ENCODE assay signal across 9 mouse cellular contexts in genomic region chr2:151037292-151037691, GRCm38 (mm10). TPM values are rescaled to one million over a fixed set of nuclear protein-coding genes. Genes with fewer than 3 reads are reported as not detected.
DNase-seq lines count a peak whose midpoint lies in the region; ATAC-seq and TF ChIP-seq lines count a peak whose summit lies in the region.
"Had no signal": no experiment of that assay in that cellular context is flagged by ENCODE, and none has a peak within 500 bp of the region (broad histone marks: within the 10 kb centered on the region; RNA-seq: fewer than 3 reads in every experiment).

No protein-coding gene starts in this region.

- H3K9me3 ChIP-seq in forebrain, embryonic 13.5 days (replicated peaks), result no peaks in the 10 kb centered on the region
- no peaks in the 10 kb centered on the region for H3K9me3 ChIP-seq in forebrain, embryonic 11.5 days (ENCODE audit: control insufficient read depth, low read length)
- no peaks in the 10 kb centered on the region for H3K9me3 ChIP-seq in lung, embryonic 15.5 days
- no peaks in the 10 kb centered on the region for H3K9me3 ChIP-seq in limb, embryonic 13.5 days

- H3K27ac ChIP-seq in forebrain, embryonic 13.5 days, result no peak overlapping the region
- H3K27ac ChIP-seq in forebrain, embryonic 11.5 days (ENCODE audit: low read depth, low read length), result no peak overlapping the region
- H3K27ac ChIP-seq in lung, embryonic 15.5 days, result no peak overlapping the region
- H3K27ac ChIP-seq in limb, embryonic 13.5 days, result no peak overlapping the region

- no peaks in the 10 kb centered on the region for H3K36me3 ChIP-seq in forebrain, embryonic 13.5 days (ENCODE audit: poor library complexity, severe bottlenecking)
- H3K36me3 ChIP-seq in forebrain, embryonic 11.5 days (ENCODE audit: control insufficient read depth, insufficient read depth, low read length), result no peaks in the 10 kb centered on the region
- H3K36me3 ChIP-seq in lung, embryonic 15.5 days, result no peaks in the 10 kb centered on the region
- peaks cover 13% of the 10 kb centered on the region; the same call in 1 of the 2 replicates for H3K36me3 ChIP-seq in limb, embryonic 13.5 days
- H3K36me3 ChIP-seq in myocyte (ENCODE audit: control insufficient read depth, insufficient read depth), result no peaks in the 10 kb centered on the region

- WGBS in forebrain, embryonic 13.5 days, result 92% methylated on average over 1 of the region's 1 CpGs
- WGBS in forebrain, embryonic 11.5 days, result 94% methylated on average over 1 of the region's 1 CpGs
- WGBS in lung, embryonic 15.5 days, result 97% methylated on average over 1 of the region's 1 CpGs
- WGBS in limb, embryonic 13.5 days, result 90% methylated on average over 1 of the region's 1 CpGs

- peaks cover 53% of the 10 kb centered on the region for H3K79me2 ChIP-seq in myocyte (ENCODE audit: control insufficient read depth, insufficient read depth)

- H3K9ac ChIP-seq in forebrain, embryonic 13.5 days, result no peak overlapping the region; the same call in 1 of the 2 replicates
- no peak overlapping the region for H3K9ac ChIP-seq in forebrain, embryonic 11.5 days (ENCODE audit: low read length)
- no peak overlapping the region for H3K9ac ChIP-seq in lung, embryonic 15.5 days
- H3K9ac ChIP-seq in limb, embryonic 13.5 days, result peak overlapping the region; percentile 99; the same call in 1 of the 2 replicates

- ATAC-seq in forebrain, embryonic 13.5 days, result no peak
- no peak for ATAC-seq in forebrain, embryonic 11.5 days (replicated peaks; ENCODE audit: low FRiP score)
- no peak for ATAC-seq in lung, embryonic 15.5 days (ENCODE audit: borderline replicate concordance, extremely low read depth, low FRiP score, low TSS enrichment)
- no peak for ATAC-seq in limb, embryonic 13.5 days (ENCODE audit: low FRiP score, low read depth)

- H3K27me3 ChIP-seq in forebrain, embryonic 13.5 days, result no peaks in the 10 kb centered on the region
- H3K27me3 ChIP-seq in forebrain, embryonic 11.5 days (ENCODE audit: control insufficient read depth, insufficient read depth, low read length), result no peaks in the 10 kb centered on the region
- no peaks in the 10 kb centered on the region for H3K27me3 ChIP-seq in lung, embryonic 15.5 days
- no peaks in the 10 kb centered on the region for H3K27me3 ChIP-seq in limb, embryonic 13.5 days
- no peaks in the 10 kb centered on the region for H3K27me3 ChIP-seq in myocyte (ENCODE audit: control insufficient read depth, insufficient read depth, insufficient read length)

- H3K4me1 ChIP-seq in forebrain, embryonic 13.5 days, result peaks cover 16% of the 10 kb centered on the region
- peaks cover 6% of the 10 kb centered on the region; the same call in 1 of the 2 replicates for H3K4me1 ChIP-seq in forebrain, embryonic 11.5 days (replicated peaks; ENCODE audit: control insufficient read depth, insufficient read depth, low read length)
- H3K4me1 ChIP-seq in lung, embryonic 15.5 days, result peaks cover 16% of the 10 kb centered on the region; the same call in 1 of the 2 replicates
- H3K4me1 ChIP-seq in limb, embryonic 13.5 days, result peaks cover 13% of the 10 kb centered on the region

- no peak overlapping the region for H3ac ChIP-seq in myocyte (ENCODE audit: control insufficient read depth, insufficient read length)

- TF ChIP-seq POLR2A in myocyte (IDR thresholded peaks at IDR 0.05; ENCODE audit: insufficient read length, low read depth), result no peak

- DNase-seq in forebrain, embryonic 11.5 days (ENCODE audit: low spot score), result no peak
- DNase-seq in lung, postnatal 14 days, result no peak
- no peak for DNase-seq in layer of hippocampus, adult 9-10 months (ENCODE audit: low spot score)
- no peak for DNase-seq in left cerebral cortex, adult 11 months (ENCODE audit: low spot score)
- DNase-seq: kidney, postnatal 10 days had no signal

- H3K4me2 ChIP-seq in forebrain, embryonic 13.5 days, result 0 out of 2 replicates have a peak overlapping the region, but pooled peaks have one; percentile 77
- H3K4me2 ChIP-seq in forebrain, embryonic 11.5 days (ENCODE audit: low read depth, low read length, severe bottlenecking), result no peak overlapping the region
- H3K4me2 ChIP-seq in lung, embryonic 15.5 days, result peak overlapping the region; percentile 77; the same call in 1 of the 2 replicates
- peak overlapping the region; percentile 76 for H3K4me2 ChIP-seq in limb, embryonic 13.5 days (replicated peaks)
- H3K4me2 ChIP-seq in myocyte (ENCODE audit: low read depth), result no peak overlapping the region

- H3K4me3 ChIP-seq in forebrain, embryonic 13.5 days, result no peak overlapping the region
- H3K4me3 ChIP-seq in forebrain, embryonic 11.5 days (ENCODE audit: low read depth, low read length), result no peak overlapping the region
- H3K4me3 ChIP-seq in lung, embryonic 15.5 days, result no peak overlapping the region
- H3K4me3 ChIP-seq in limb, embryonic 13.5 days, result no peak overlapping the region
- peak overlapping the region; percentile 65 for H3K4me3 ChIP-seq in myocyte

TF ChIP-seq in myocyte, 11 proteins besides CTCF, POLR2A, EP300 and RAD21:
- TF ChIP-seq CEBPB (IDR thresholded peaks at IDR 0.05; ENCODE audit: insufficient read depth, poor library complexity, severe bottlenecking) (no peak), REST (IDR thresholded peaks at IDR 0.05; ENCODE audit: insufficient read depth, insufficient read length) (no peak), MYOG (IDR thresholded peaks at IDR 0.05; ENCODE audit: control insufficient read depth in 1 of 3, insufficient read depth in 1 of 3, insufficient read length in 2 of 3, low read depth in 2 of 3) (no peak), SRF (IDR thresholded peaks at IDR 0.05; ENCODE audit: control insufficient read depth, insufficient read length, low read depth) (no peak), E2F4 (IDR thresholded peaks at IDR 0.05; ENCODE audit: insufficient read depth) (no peak), USF1 (IDR thresholded peaks at IDR 0.05; ENCODE audit: low read depth) (no peak), MAX (IDR thresholded peaks at IDR 0.05; ENCODE audit: low read depth) (no peak), POLR2AphosphoS2 (IDR thresholded peaks at IDR 0.05; ENCODE audit: insufficient read length, low read depth) (no peak), TCF12 (IDR thresholded peaks at IDR 0.05; ENCODE audit: insufficient read depth, poor library complexity, severe bottlenecking) (no peak)

RNA-seq across cellular contexts. Expression of gene Ninl, which starts 1.9 kb away (rescaled TPM):
- 16.3 and 20.6 TPM in 2 replicates for polyA plus RNA-seq in forebrain, embryonic 13.5 days (2015; fragmentation: Nextera tagmentation; extraction: Ambion mirVana)
- polyA plus RNA-seq in forebrain, embryonic 11.5 days (2014; fragmentation: Nextera tagmentation; extraction: Ambion mirVana), result 26.7 and 28.7 TPM in 2 replicates
- polyA plus RNA-seq in lung, embryonic 15.5 days (2015; fragmentation: Nextera tagmentation; extraction: Ambion mirVana), result 11.1 and 11.3 TPM in 2 replicates
- polyA plus RNA-seq in limb, embryonic 13.5 days (2015; fragmentation: Nextera tagmentation; extraction: Ambion mirVana), result 8.6 and 9.8 TPM in 2 replicates
- polyA plus RNA-seq in myocyte (2012; fragmentation: generic; extraction: Trizol), result 2.2 TPM

RNA-seq across cellular contexts. Expression of gene Nanp, which starts 1.9 kb away (rescaled TPM):
- 38.1 and 38.9 TPM in 2 replicates for polyA plus RNA-seq in forebrain, embryonic 13.5 days (2015; fragmentation: Nextera tagmentation; extraction: Ambion mirVana)
- polyA plus RNA-seq in forebrain, embryonic 11.5 days (2014; fragmentation: Nextera tagmentation; extraction: Ambion mirVana), result 46.5 and 51.9 TPM in 2 replicates
- polyA plus RNA-seq in lung, embryonic 15.5 days (2015; fragmentation: Nextera tagmentation; extraction: Ambion mirVana), result 49.6 and 51.9 TPM in 2 replicates
- polyA plus RNA-seq in limb, embryonic 13.5 days (2015; fragmentation: Nextera tagmentation; extraction: Ambion mirVana), result 49.4 and 51.4 TPM in 2 replicates
- 3.8 TPM for polyA plus RNA-seq in myocyte (2012; fragmentation: generic; extraction: Trizol)

RNA-seq across cellular contexts. Expression of gene Gm14151, which starts 54.9 kb away (rescaled TPM):
- not detected in 2 replicates for polyA plus RNA-seq in forebrain, embryonic 13.5 days (2015; fragmentation: Nextera tagmentation; extraction: Ambion mirVana)
- not detected in 2 replicates for polyA plus RNA-seq in forebrain, embryonic 11.5 days (2014; fragmentation: Nextera tagmentation; extraction: Ambion mirVana)
- not detected in 2 replicates for polyA plus RNA-seq in lung, embryonic 15.5 days (2015; fragmentation: Nextera tagmentation; extraction: Ambion mirVana)
- polyA plus RNA-seq in limb, embryonic 13.5 days (2015; fragmentation: Nextera tagmentation; extraction: Ambion mirVana), result not detected in 2 replicates
- polyA plus RNA-seq in myocyte (2012; fragmentation: generic; extraction: Trizol), result not detected

Comparison
In these comparisons a context has a peak if more than half of its experiments do, and no peak if none do; other contexts are left out.
1. H3K4me2 ChIP-seq: peak in forebrain, embryonic 13.5 days (single experiment), lung, embryonic 15.5 days (single experiment) and limb, embryonic 13.5 days (single experiment); none in forebrain, embryonic 11.5 days (single experiment) and myocyte (single experiment).